Mouse (Mus musculus): ENCODE measurements at regions not wholly inside any gene's neighbourhood (a gene's known extent, or its start where the extent isn't known, plus 50 kb on each side); places are given as distances from the start of the nearest gene placed in this dataset.

- H3K9me3 ChIP-seq (replicated peaks), result no peaks in the 10 kb centered on the region
- no peaks in the 10 kb centered on the region for H3K27me3 ChIP-seq (ENCODE audit: low read depth, poor library complexity, severe bottlenecking)
- no peak for DNase-seq (ENCODE audit: low spot score)
- no peaks in the 10 kb centered on the region for H3K36me3 ChIP-seq
- H3K4me3 ChIP-seq, result no peak overlapping the region
- H3K27ac ChIP-seq, result no peak overlapping the region
- H3K4me1 ChIP-seq, result no peaks in the 10 kb centered on the region
- 86% methylated on average over 7 of the region's 7 CpGs for WGBS
Measured at GRCm38 (mm10) chr8:116065871-116066270, 358.3 kb upstream of the Maf start.

- Histone ChIP-seq H3K4me1 (no peaks in the 10 kb centered on the region), H3K27ac (no peak overlapping the region), H3K9me3 (replicated peaks) (no peaks in the 10 kb centered on the region), H3K4me3 (no peak overlapping the region), H3K36me3 (no peaks in the 10 kb centered on the region), H3K27me3 (ENCODE audit: low read depth, poor library complexity, severe bottlenecking) (no peaks in the 10 kb centered on the region)
- WGBS, result 93% methylated on average over 7 of the region's 7 CpGs
- DNase-seq (ENCODE audit: low spot score), result no peak
Measured at GRCm38 (mm10) chr8:116065327-116065726, 357.7 kb upstream of the Maf start.

GRCm38 (mm10) chr8:116064562-116064961 is 357.0 kb upstream of the Maf start:
- H3K4me1 ChIP-seq, result no peaks in the 10 kb centered on the region
- H3K27ac ChIP-seq, result no peak overlapping the region
- H3K27me3 ChIP-seq (ENCODE audit: low read depth, poor library complexity, severe bottlenecking), result no peaks in the 10 kb centered on the region
- H3K4me3 ChIP-seq, result no peak overlapping the region
- H3K9me3 ChIP-seq (replicated peaks), result no peaks in the 10 kb centered on the region
- WGBS, result 89% methylated on average over 11 of the region's 11 CpGs
- no peaks in the 10 kb centered on the region for H3K36me3 ChIP-seq
- DNase-seq (ENCODE audit: low spot score), result no peak

- Histone ChIP-seq H3K4me3 (no peak overlapping the region), H3K27ac (no peak overlapping the region), H3K9me3 (replicated peaks) (no peaks in the 10 kb centered on the region), H3K4me1 (no peaks in the 10 kb centered on the region), H3K27me3 (ENCODE audit: low read depth, poor library complexity, severe bottlenecking) (no peaks in the 10 kb centered on the region), H3K36me3 (no peaks in the 10 kb centered on the region)
- 92% methylated on average over 5 of the region's 5 CpGs for WGBS
- DNase-seq (ENCODE audit: low spot score), result no peak
Measured at GRCm38 (mm10) chr8:116063541-116063940, 355.9 kb upstream of the Maf start.

- Histone ChIP-seq H3K4me3 (no peak overlapping the region), H3K4me1 (peaks cover 10% of the 10 kb centered on the region; the same call in 1 of the 2 replicates), H3K36me3 (no peaks in the 10 kb centered on the region), H3K27me3 (ENCODE audit: low read depth, poor library complexity, severe bottlenecking) (no peaks in the 10 kb centered on the region), H3K9me3 (replicated peaks) (no peaks in the 10 kb centered on the region), H3K27ac (peak overlapping the region; percentile 62; the same call in 1 of the 2 replicates)
- DNase-seq (ENCODE audit: low spot score), result no peak
- 72% methylated on average over 7 of the region's 7 CpGs for WGBS
Measured at GRCm38 (mm10) chr8:116053483-116053882, 345.9 kb upstream of the Maf start.

- no peaks in the 10 kb centered on the region for H3K36me3 ChIP-seq
- DNase-seq (ENCODE audit: low spot score), result no peak
- 86% methylated on average over 6 of the region's 6 CpGs for WGBS
- H3K9me3 ChIP-seq (replicated peaks), result no peaks in the 10 kb centered on the region
- no peak overlapping the region for H3K4me3 ChIP-seq
- no peaks in the 10 kb centered on the region for H3K27me3 ChIP-seq (ENCODE audit: low read depth, poor library complexity, severe bottlenecking)
- 0 out of 2 replicates have a peak overlapping the region, but pooled peaks have one; percentile 62 for H3K27ac ChIP-seq
- peaks cover 10% of the 10 kb centered on the region; the same call in 1 of the 2 replicates for H3K4me1 ChIP-seq
Measured at GRCm38 (mm10) chr8:116053043-116053442, 345.4 kb upstream of the Maf start.

GRCm38 (mm10) chr8:116048480-116048879 is 340.9 kb upstream of the Maf start:
- peaks cover 7% of the 10 kb centered on the region; the same call in 1 of the 2 replicates for H3K4me1 ChIP-seq
- H3K27ac ChIP-seq, result no peak overlapping the region
- H3K36me3 ChIP-seq, result no peaks in the 10 kb centered on the region
- DNase-seq (ENCODE audit: low spot score), result no peak
- no peaks in the 10 kb centered on the region for H3K9me3 ChIP-seq (replicated peaks)
- H3K4me3 ChIP-seq, result no peak overlapping the region
- WGBS, result 86% methylated on average over 10 of the region's 10 CpGs
- H3K27me3 ChIP-seq (ENCODE audit: low read depth, poor library complexity, severe bottlenecking), result no peaks in the 10 kb centered on the region

GRCm38 (mm10) chr8:116046859-116047258 is 339.3 kb upstream of the Maf start:
- Histone ChIP-seq H3K27ac (no peak overlapping the region), H3K36me3 (no peaks in the 10 kb centered on the region), H3K27me3 (ENCODE audit: low read depth, poor library complexity, severe bottlenecking) (no peaks in the 10 kb centered on the region), H3K4me1 (no peaks in the 10 kb centered on the region), H3K9me3 (replicated peaks) (no peaks in the 10 kb centered on the region), H3K4me3 (no peak overlapping the region)
- WGBS, result 85% methylated on average over 3 of the region's 3 CpGs
- no peak for DNase-seq (ENCODE audit: low spot score)

- Histone ChIP-seq H3K36me3 (no peaks in the 10 kb centered on the region), H3K4me3 (no peak overlapping the region), H3K27ac (no peak overlapping the region), H3K4me1 (no peaks in the 10 kb centered on the region), H3K9me3 (replicated peaks) (no peaks in the 10 kb centered on the region), H3K27me3 (ENCODE audit: low read depth, poor library complexity, severe bottlenecking) (no peaks in the 10 kb centered on the region)
- 89% methylated on average over 3 of the region's 3 CpGs for WGBS
- DNase-seq (ENCODE audit: low spot score), result no peak
Measured at GRCm38 (mm10) chr8:116045526-116045925, 337.9 kb upstream of the Maf start.

- no peak overlapping the region for H3K4me3 ChIP-seq
- 93% methylated on average over 4 of the region's 4 CpGs for WGBS
- no peaks in the 10 kb centered on the region for H3K36me3 ChIP-seq
- H3K27ac ChIP-seq, result no peak overlapping the region
- no peaks in the 10 kb centered on the region for H3K27me3 ChIP-seq (ENCODE audit: low read depth, poor library complexity, severe bottlenecking)
- H3K9me3 ChIP-seq (replicated peaks), result no peaks in the 10 kb centered on the region
- no peak for DNase-seq (ENCODE audit: low spot score)
- no peaks in the 10 kb centered on the region for H3K4me1 ChIP-seq
Measured at GRCm38 (mm10) chr8:116043381-116043780, 335.8 kb upstream of the Maf start.

- Histone ChIP-seq H3K27me3 (ENCODE audit: low read depth, poor library complexity, severe bottlenecking) (no peaks in the 10 kb centered on the region), H3K4me3 (no peak overlapping the region), H3K4me1 (no peaks in the 10 kb centered on the region), H3K9me3 (replicated peaks) (no peaks in the 10 kb centered on the region), H3K27ac (no peak overlapping the region), H3K36me3 (no peaks in the 10 kb centered on the region)
- no peak for DNase-seq (ENCODE audit: low spot score)
- 94% methylated on average over 10 of the region's 10 CpGs for WGBS
Measured at GRCm38 (mm10) chr8:116030966-116031365, 323.4 kb upstream of the Maf start.

- Histone ChIP-seq H3K4me1 (no peaks in the 10 kb centered on the region), H3K9me3 (replicated peaks) (no peaks in the 10 kb centered on the region), H3K27me3 (ENCODE audit: low read depth, poor library complexity, severe bottlenecking) (no peaks in the 10 kb centered on the region), H3K36me3 (no peaks in the 10 kb centered on the region), H3K27ac (no peak overlapping the region), H3K4me3 (no peak overlapping the region)
- WGBS, result 88% methylated on average over 2 of the region's 2 CpGs
- DNase-seq (ENCODE audit: low spot score), result no peak
Measured at GRCm38 (mm10) chr8:116025321-116025720, 317.7 kb upstream of the Maf start.

GRCm38 (mm10) chr8:116024811-116025210 is 317.2 kb upstream of the Maf start:
- no peak overlapping the region for H3K27ac ChIP-seq
- no peak for DNase-seq (ENCODE audit: low spot score)
- H3K36me3 ChIP-seq, result no peaks in the 10 kb centered on the region
- H3K9me3 ChIP-seq (replicated peaks), result no peaks in the 10 kb centered on the region
- WGBS, result 76% methylated on average over 4 of the region's 4 CpGs
- H3K4me1 ChIP-seq, result no peaks in the 10 kb centered on the region
- no peak overlapping the region for H3K4me3 ChIP-seq
- H3K27me3 ChIP-seq (ENCODE audit: low read depth, poor library complexity, severe bottlenecking), result no peaks in the 10 kb centered on the region

GRCm38 (mm10) chr8:116021691-116022090 is 314.1 kb upstream of the Maf start:
- H3K27ac ChIP-seq, result no peak overlapping the region
- H3K9me3 ChIP-seq (replicated peaks), result no peaks in the 10 kb centered on the region
- no peaks in the 10 kb centered on the region for H3K4me1 ChIP-seq
- no peak overlapping the region for H3K4me3 ChIP-seq
- H3K36me3 ChIP-seq, result no peaks in the 10 kb centered on the region
- DNase-seq (ENCODE audit: low spot score), result no peak
- H3K27me3 ChIP-seq (ENCODE audit: low read depth, poor library complexity, severe bottlenecking), result no peaks in the 10 kb centered on the region
